Mouse (Mus musculus): Measurements from ENCODE around the gene Zfp446. TPM values are rescaled to one million over a fixed set of nuclear protein-coding genes. Genes with fewer than 3 reads are reported as not detected.

Gene Zfp446
- polyA plus RNA-seq, 1 experiment from 2014 or later: 15.7 TPM

- H3K27me3 ChIP-seq: 0 out of 2 replicates have a peak, but pooled peaks cover 4% of the 10 kb centered on the region
- no peaks in the 10 kb centered on the region for H3K9me3 ChIP-seq
- no peak overlapping the region for H3K27ac ChIP-seq
- H3K36me3 ChIP-seq (replicated peaks): no peaks in the 10 kb centered on the region
- no peak overlapping the region for H3K9ac ChIP-seq
- no peak overlapping the region for H3K4me3 ChIP-seq (replicated peaks)
- WGBS: 92% methylated on average over 10 of the region's 10 CpGs
- no peaks in the 10 kb centered on the region for H3K4me1 ChIP-seq
- H3K4me2 ChIP-seq: no peak overlapping the region
- ATAC-seq (ENCODE audit: low FRiP score): no peak
These were observed 15.5 kb downstream of the Zfp446 start for GRCm38 (mm10) chr7:12993148-12993547.

DNA sequence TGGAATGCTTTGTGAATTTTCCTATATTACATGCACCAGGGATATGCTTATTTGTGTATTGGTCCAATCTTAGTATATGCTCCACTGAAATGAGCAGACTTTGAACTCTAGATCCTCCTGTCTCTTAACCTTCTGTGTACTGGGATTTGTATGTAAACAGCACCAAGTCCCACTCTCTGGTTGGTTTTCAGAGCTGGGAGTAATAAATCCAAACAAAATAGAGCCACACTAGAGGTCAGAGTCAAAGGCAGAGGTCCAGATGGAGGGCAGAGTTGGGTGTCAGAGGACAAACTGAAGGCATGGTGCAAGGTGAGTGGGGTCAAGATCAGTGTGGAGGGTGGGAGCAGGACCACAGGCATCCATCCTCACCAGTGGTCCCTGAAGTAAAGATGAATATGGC is 18.2 kb downstream of the Zfp446 start:
- H3K36me3 ChIP-seq (replicated peaks): no peaks in the 10 kb centered on the region
- no peak for ATAC-seq (ENCODE audit: low FRiP score)
- H3K9ac ChIP-seq: no peak overlapping the region
- H3K4me1 ChIP-seq: no peaks in the 10 kb centered on the region
- no peak overlapping the region for H3K4me3 ChIP-seq (replicated peaks)
- H3K27me3 ChIP-seq: 0 out of 2 replicates have a peak, but pooled peaks cover 4% of the 10 kb centered on the region
- H3K9me3 ChIP-seq: no peaks in the 10 kb centered on the region
- H3K4me2 ChIP-seq: no peak overlapping the region
- no peak overlapping the region for H3K27ac ChIP-seq

GRCm38 (mm10) chr7:12997230-12997629 is 19.6 kb downstream of the Zfp446 start:
- ATAC-seq (ENCODE audit: low FRiP score): no peak
- Histone ChIP-seq H3K27ac (no peak overlapping the region), H3K4me3 (replicated peaks) (no peak overlapping the region), H3K4me2 (no peak overlapping the region), H3K9ac (no peak overlapping the region), H3K27me3 (0 out of 2 replicates have a peak, but pooled peaks cover 4% of the 10 kb centered on the region), H3K4me1 (no peaks in the 10 kb centered on the region), H3K9me3 (no peaks in the 10 kb centered on the region), H3K36me3 (replicated peaks) (no peaks in the 10 kb centered on the region)
- WGBS: 70% methylated on average over 5 of the region's 5 CpGs

DNA sequence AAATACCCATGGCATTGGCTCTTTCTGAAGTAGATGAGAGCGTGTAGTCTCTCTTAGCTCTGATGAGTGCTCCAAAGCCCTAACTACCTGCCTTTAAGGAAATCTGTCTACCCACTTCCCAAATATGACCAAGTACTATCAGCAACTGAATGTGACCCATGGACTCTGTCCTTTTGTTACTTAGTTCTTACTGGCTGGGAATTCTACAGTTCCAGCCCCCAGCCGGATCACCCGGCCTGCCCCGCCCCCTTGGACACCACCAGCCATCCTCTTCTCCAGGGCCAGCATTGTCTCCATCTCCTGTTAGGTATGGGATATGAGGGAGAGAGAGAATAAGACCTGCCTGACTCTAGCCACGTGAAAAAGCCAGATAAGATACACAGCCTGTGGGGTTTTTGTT is 20.4 kb downstream of the Zfp446 start, which contains the start of gene Slc27a5:
Gene Slc27a5 (minus strand): TSS at position 140 of the 400 bp plus-strand sequence.
- H3K36me3 ChIP-seq (replicated peaks): no peaks in the 10 kb centered on the region; the same call in 1 of the 2 replicates
- no peak for ATAC-seq (ENCODE audit: low FRiP score)
- WGBS: 76% methylated on average over 5 of the region's 5 CpGs
- no peaks in the 10 kb centered on the region for H3K4me1 ChIP-seq
- no peak within 1 kb of the TSS for H3K4me3 ChIP-seq (replicated peaks)
- H3K4me2 ChIP-seq: no peak within 1 kb of the TSS
- no peaks in the 10 kb centered on the region for H3K9me3 ChIP-seq
- 0 out of 2 replicates have a peak, but pooled peaks cover 4% of the 10 kb centered on the region for H3K27me3 ChIP-seq
- no peak within 1 kb of the TSS for H3K9ac ChIP-seq
- no peak within 1 kb of the TSS for H3K27ac ChIP-seq

- Histone ChIP-seq H3K27ac (no peak within 1 kb of the TSS), H3K4me1 (no peaks in the 10 kb centered on the region), H3K4me3 (replicated peaks) (no peak within 1 kb of the TSS), H3K36me3 (replicated peaks) (no peaks in the 10 kb centered on the region; the same call in 1 of the 2 replicates), H3K9ac (no peak within 1 kb of the TSS), H3K9me3 (no peaks in the 10 kb centered on the region), H3K27me3 (0 out of 2 replicates have a peak, but pooled peaks cover 4% of the 10 kb centered on the region), H3K4me2 (no peak within 1 kb of the TSS)
- 72% methylated on average over 3 of the region's 3 CpGs for WGBS
- ATAC-seq (ENCODE audit: low FRiP score): no peak
These were observed 21.2 kb downstream of the Zfp446 start, which contains the start of gene Trim28 for GRCm38 (mm10) chr7:12998851-12999250. Gene Trim28 (plus strand): TSS chr7:12999114.

GRCm38 (mm10) chr7:13001584-13001983 is 23.9 kb downstream of the Zfp446 start:
- Histone ChIP-seq H3K9ac (no peak overlapping the region), H3K27me3 (no peaks in the 10 kb centered on the region), H3K27ac (no peak overlapping the region), H3K36me3 (replicated peaks) (peaks cover 19% of the 10 kb centered on the region), H3K9me3 (no peaks in the 10 kb centered on the region), H3K4me2 (no peak overlapping the region), H3K4me1 (no peaks in the 10 kb centered on the region), H3K4me3 (replicated peaks) (no peak overlapping the region)
- WGBS: 90% methylated on average over 1 of the region's 1 CpGs
- ATAC-seq (ENCODE audit: low FRiP score): no peak

DNA sequence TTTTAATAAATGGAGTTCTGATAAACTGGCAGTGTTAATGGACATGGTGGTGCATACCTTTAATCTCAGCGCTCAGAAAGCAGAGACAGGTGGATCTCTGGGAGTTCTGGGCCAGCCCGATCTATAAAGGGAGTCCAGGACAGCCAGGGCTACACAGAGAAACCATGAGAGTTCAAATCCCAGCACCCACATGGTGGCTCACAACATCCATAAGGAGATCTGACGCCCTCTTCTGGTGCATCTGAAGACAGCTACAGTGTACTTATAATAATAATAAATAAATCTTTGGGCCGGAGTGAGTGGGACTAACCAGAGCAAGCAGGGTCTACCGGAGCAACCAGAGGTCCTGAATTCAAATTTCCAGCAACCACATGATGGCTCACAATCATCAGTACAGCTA is 25.7 kb downstream of the Zfp446 start:
- no peaks in the 10 kb centered on the region for H3K9me3 ChIP-seq
- H3K27me3 ChIP-seq: peaks cover 13% of the 10 kb centered on the region
- H3K4me3 ChIP-seq (replicated peaks): no peak overlapping the region
- peaks cover 33% of the 10 kb centered on the region for H3K36me3 ChIP-seq (replicated peaks)
- WGBS: 79% methylated on average over 5 of the region's 5 CpGs
- no peak overlapping the region for H3K9ac ChIP-seq
- H3K4me2 ChIP-seq: no peak overlapping the region
- H3K4me1 ChIP-seq: peaks cover 15% of the 10 kb centered on the region
- H3K27ac ChIP-seq: no peak overlapping the region
- no peak for ATAC-seq (ENCODE audit: low FRiP score)

DNA sequence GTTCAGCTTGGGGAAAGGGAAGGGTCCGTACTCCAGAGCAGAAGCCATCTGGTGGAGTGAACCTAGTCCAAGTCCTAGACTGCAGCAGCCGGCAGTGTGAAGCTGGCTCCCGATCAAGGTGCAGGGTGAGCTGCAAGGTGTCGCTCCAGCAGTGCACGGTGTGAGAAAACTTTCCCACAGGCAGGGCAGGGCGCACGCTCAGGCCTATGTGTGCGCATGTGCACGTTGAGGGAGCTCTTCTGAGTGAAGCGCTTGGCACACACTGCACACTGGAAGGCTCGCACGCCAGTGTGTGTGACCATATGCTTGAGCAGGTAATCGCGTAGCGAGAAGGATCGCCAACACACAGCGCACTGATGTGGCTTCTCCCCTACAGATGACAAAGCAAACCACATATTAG is 28.4 kb downstream of the Zfp446 start:
- no peaks in the 10 kb centered on the region for H3K9me3 ChIP-seq
- H3K4me2 ChIP-seq: no peak overlapping the region
- H3K4me3 ChIP-seq (replicated peaks): no peak overlapping the region
- ATAC-seq (ENCODE audit: low FRiP score): no peak
- H3K27ac ChIP-seq: no peak overlapping the region
- peaks cover 13% of the 10 kb centered on the region for H3K27me3 ChIP-seq
- peaks cover 33% of the 10 kb centered on the region for H3K36me3 ChIP-seq (replicated peaks)
- 91% methylated on average over 17 of the region's 17 CpGs for WGBS
- no peak overlapping the region for H3K9ac ChIP-seq
- H3K4me1 ChIP-seq: peaks cover 28% of the 10 kb centered on the region

DNA sequence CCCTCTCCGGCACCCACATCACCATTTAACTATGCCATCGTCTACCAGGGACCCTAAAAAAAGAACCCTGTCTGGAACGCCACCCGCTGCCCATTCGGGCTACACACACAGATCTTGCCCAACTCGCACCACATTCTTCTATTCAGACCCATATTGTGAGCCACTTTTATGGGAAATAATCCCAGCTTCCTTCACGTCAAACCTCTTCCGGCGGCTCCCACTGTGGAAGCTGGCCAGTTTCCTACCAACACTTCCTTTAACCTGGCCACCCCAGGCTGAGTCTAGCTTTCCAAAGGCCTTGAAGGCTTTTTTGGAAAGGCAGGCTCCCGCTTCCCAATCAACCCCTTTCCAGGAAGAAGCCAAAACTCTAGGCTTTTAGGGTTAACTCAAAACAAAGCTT is 28.9 kb downstream of the Zfp446 start:
- Histone ChIP-seq H3K9me3 (no peaks in the 10 kb centered on the region), H3K36me3 (replicated peaks) (peaks cover 33% of the 10 kb centered on the region), H3K4me2 (no peak overlapping the region), H3K27me3 (peaks cover 13% of the 10 kb centered on the region), H3K9ac (no peak overlapping the region), H3K27ac (no peak overlapping the region), H3K4me3 (replicated peaks) (no peak overlapping the region), H3K4me1 (peaks cover 28% of the 10 kb centered on the region)
- no peak for ATAC-seq (ENCODE audit: low FRiP score)
- 90% methylated on average over 10 of the region's 10 CpGs for WGBS

DNA sequence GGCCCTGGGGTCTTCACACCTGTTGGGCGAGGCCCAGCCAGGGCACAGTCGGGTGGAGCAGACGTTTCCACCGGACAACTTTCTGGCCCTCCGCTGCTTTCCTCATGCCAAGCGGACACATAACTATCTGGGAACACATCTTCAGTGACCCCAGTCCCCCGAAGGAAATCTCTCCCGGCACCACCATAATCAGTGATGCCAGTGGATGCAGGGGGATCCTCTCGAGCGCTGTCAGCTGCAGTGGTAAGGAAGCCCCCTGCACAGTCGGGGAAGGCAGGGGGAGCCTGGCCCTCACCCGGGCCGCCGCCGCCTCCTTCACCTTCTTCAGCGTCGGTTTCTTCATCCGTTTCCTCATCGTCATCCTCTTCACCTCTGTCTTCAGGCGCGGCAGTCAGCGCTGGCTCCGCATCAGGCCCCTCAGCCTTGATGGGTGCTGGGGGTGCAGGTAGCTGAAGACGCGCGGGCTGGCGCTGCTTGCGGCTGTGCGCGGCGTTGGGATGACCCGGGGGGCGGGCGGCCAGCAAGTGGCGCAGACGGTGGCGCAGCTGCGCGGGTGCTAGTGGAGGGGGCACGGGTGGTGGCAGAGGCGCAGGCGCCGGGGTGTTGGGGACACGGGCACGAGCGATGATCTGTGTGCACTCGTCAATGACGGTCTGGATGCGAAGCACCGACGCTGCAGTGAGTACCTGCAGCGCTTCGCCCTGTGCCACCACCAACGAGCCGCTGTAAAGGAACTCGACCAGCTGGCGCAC is 29.9 kb downstream of the Zfp446 start:
- Histone ChIP-seq H3K9me3 (no peaks in the 10 kb centered on the region), H3K9ac (peak overlapping the region; percentile 54; the same call in 1 of the 2 replicates), H3K27me3 (peaks cover 13% of the 10 kb centered on the region), H3K4me1 (peaks cover 28% of the 10 kb centered on the region), H3K4me2 (peak overlapping the region; percentile 25; the same call in 1 of the 2 replicates), H3K36me3 (replicated peaks) (peaks cover 33% of the 10 kb centered on the region), H3K27ac (0 out of 2 replicates have a peak overlapping the region, but pooled peaks have one; percentile 36), H3K4me3 (replicated peaks) (peak overlapping the region; percentile 13)
- WGBS: 45% methylated on average over 57 of the region's 57 CpGs
- ATAC-seq (ENCODE audit: low FRiP score): no peak

GRCm38 (mm10) chr7:13009143-13010004 is 31.7 kb downstream of the Zfp446 start:
- H3K4me1 ChIP-seq: peaks cover 28% of the 10 kb centered on the region
- WGBS: under 1% methylated on average over 42 of the region's 42 CpGs
- no peaks in the 10 kb centered on the region for H3K9me3 ChIP-seq
- peaks cover 13% of the 10 kb centered on the region for H3K27me3 ChIP-seq
- peak overlapping the region; percentile 63 for H3K4me3 ChIP-seq (replicated peaks)
- H3K27ac ChIP-seq: peak overlapping the region; percentile 97
- peak overlapping the region; percentile 82 for H3K9ac ChIP-seq
- ATAC-seq (ENCODE audit: low FRiP score): peak; percentile 92
- peaks cover 33% of the 10 kb centered on the region for H3K36me3 ChIP-seq (replicated peaks)
- H3K4me2 ChIP-seq: peak overlapping the region; percentile 73
